Mouse (Mus musculus) lung, embryonic 16.5 days (tissue): ENCODE results near the gene Gabrg2. TPM values are rescaled to one million over a fixed set of nuclear protein-coding genes. Genes with fewer than 3 reads are reported as not detected.

ENCODE experiments used
- ATAC-seq: fragments of 200-750 bp; cut with Nextera tagmentation; 2 replicates; pipeline ENCODE4 v1.8.0; 2017; ENCODE audit warnings: low read depth, mild to moderate bottlenecking, moderate library complexity
- H3K27ac ChIP-seq: fragments of 300-500 bp; sonication (generic); 2 replicates; pipeline ENCODE4 v1.5.1; 2014; ENCODE audit warnings: mild to moderate bottlenecking, control low read depth, low read length
- H3K27me3 ChIP-seq: fragments of 300-500 bp; sonication (generic); 2 replicates; pipeline ENCODE4 v1.6.1; 2014; ENCODE audit warnings: low read depth, low read length, mixed read lengths; ENCODE audit not compliant: control insufficient read depth, insufficient read depth
- H3K36me3 ChIP-seq: fragments of 300-500 bp; sonication (generic); 2 replicates; pipeline ENCODE4 v1.6.1; 2014; ENCODE audit warnings: low read length; ENCODE audit not compliant: control insufficient read depth, insufficient read depth
- H3K4me1 ChIP-seq: fragments of 300-500 bp; sonication (generic); replicated peaks from 2 replicates; pipeline ENCODE4 v1.6.1; 2014; ENCODE audit warnings: low read length, mixed read lengths; ENCODE audit not compliant: control insufficient read depth, insufficient read depth
- H3K4me2 ChIP-seq: fragments of 300-500 bp; sonication (generic); 2 replicates; pipeline ENCODE4 v1.6.1; 2014; ENCODE audit warnings: low read depth, low read length, control low read depth
- H3K4me3 ChIP-seq: fragments of 300-500 bp; sonication (generic); 2 replicates; pipeline ENCODE4 v1.5.1; 2014; ENCODE audit warnings: mild to moderate bottlenecking, low read length, control low read depth
- H3K9ac ChIP-seq: fragments of 300-500 bp; sonication (generic); 2 replicates; pipeline ENCODE4 v1.6.1; 2014; ENCODE audit warnings: low read length, control low read depth
- H3K9me3 ChIP-seq: fragments of 300-500 bp; sonication (generic); 2 replicates; pipeline ENCODE4 v1.6.1; 2016; ENCODE audit warnings: low read length; ENCODE audit not compliant: control insufficient read depth
- WGBS: fragments of 180-500 bp; shearing (Covaris S2); extraction: QIAGEN DNeasy Blood & Tissue Kit; methylation state at CpG from one replicate; pipeline ENCODE4 v1.1.7; 2014; 5-methylcytosine and 5-hydroxymethylcytosine counted together
- polyA plus RNA-seq: library from polyadenylated mRNA; unstranded; fragments of >200 nt; fragmentation: Nextera tagmentation; extraction: Ambion mirVana; gene quantifications from 2 replicates; pipeline ENCODE4 v1.2.1, GENCODE M21; 2015

Gene Gabrg2
- 0.15 and 0.38 TPM in 2 replicates for polyA plus RNA-seq

DNA sequence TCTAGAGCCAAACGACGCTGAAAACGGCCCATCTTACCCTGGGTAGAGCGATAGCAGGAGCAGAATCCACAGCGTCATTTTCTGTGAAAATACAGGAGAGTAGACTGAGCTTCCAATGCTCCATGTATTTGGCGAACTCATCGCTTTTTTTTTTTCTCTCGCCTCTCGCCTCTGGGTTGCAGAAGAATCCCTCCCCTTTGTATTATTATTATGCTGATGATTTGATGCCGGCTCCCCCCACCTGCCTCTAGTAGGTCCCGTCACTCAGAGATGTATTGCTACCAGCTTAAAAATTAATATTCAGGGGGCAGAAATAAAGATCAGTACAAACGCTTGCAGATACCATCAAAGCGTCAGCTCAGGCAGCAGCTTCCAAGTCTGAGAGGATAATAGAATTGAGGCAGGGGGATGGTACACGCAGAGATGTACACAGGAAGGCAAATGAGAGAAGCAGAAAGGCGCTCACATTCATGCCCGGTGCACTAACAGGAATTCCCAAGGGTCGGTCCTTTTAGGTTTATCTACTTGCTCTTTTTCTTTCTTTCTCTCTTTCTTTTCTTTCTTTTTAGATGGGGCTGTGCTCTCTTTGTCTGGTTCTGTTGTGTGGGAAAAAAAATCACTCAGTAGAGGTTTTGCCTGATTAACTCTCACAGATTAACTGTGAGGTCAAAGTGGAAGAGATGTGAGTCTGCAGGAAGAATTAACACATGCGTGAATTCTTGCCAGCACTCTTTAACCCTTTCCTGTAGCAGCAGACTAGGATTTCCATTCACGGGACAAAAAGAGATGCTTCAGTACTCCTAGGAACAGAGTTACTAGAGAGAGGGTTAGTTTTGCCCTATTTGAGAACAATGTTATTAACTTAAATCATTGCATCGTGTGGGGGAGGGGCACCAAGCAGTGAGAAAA lies at the start of gene Gabrg2:
Gene Gabrg2, minus strand, starts transcription at position 668 of the 909 bp plus-strand sequence.
- no peaks in the 10 kb centered on the region for H3K27me3 ChIP-seq
- ATAC-seq: no peak
- no peaks in the 10 kb centered on the region for H3K36me3 ChIP-seq
- no peak within 1 kb of the TSS for H3K4me2 ChIP-seq
- 10% methylated on average over 20 of the region's 20 CpGs for WGBS
- no peaks in the 10 kb centered on the region for H3K4me1 ChIP-seq
- H3K27ac ChIP-seq: no peak within 1 kb of the TSS
- H3K9ac ChIP-seq: no peak within 1 kb of the TSS
- no peak within 1 kb of the TSS for H3K4me3 ChIP-seq
- no peaks in the 10 kb centered on the region for H3K9me3 ChIP-seq

DNA sequence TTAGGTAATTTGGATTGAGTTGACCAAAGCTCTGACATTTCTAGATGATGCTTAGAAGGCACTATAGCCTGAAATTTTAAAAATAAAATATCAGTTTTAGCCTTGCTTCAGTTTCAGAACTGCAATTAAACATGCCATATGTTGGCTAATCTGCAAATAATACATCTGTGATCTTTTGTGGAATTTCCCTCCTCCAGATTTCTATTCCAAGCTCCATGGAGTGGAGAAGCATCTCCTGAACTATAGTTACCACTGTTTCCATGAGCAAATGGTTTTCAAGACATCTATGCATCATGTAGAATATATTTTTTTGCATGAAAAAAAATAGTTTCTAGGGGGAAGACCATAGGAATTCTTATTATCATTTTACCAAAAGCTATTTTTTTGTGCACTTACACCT lies 47.5 kb upstream of the Gabrg2 start:
- H3K9ac ChIP-seq: no peak overlapping the region
- H3K27me3 ChIP-seq: no peaks in the 10 kb centered on the region
- no peak for ATAC-seq
- H3K36me3 ChIP-seq: no peaks in the 10 kb centered on the region
- no peaks in the 10 kb centered on the region for H3K4me1 ChIP-seq
- H3K4me2 ChIP-seq: no peak overlapping the region
- no peak overlapping the region for H3K27ac ChIP-seq
- no peaks in the 10 kb centered on the region for H3K9me3 ChIP-seq
- H3K4me3 ChIP-seq: no peak overlapping the region

DNA sequence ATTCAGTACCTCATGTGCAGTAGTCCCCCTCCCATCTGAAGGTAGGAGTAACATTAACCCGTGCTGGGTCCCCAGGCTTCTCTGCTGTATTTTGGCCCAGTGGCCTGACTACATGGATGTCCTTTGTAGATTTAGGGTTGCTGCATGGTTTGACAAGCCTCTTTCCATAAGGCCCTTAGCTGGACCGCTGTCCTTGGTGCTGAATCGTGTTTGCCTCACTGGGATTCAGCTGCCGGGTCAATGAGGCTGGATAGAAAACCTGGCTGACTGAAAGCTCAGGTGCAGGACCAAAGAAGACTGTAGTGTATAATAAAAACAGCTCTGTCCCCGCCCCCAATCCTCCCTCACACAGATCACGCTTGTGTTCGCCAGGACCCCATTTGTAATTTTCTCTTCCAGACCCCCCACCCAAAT lies 1.2 kb downstream of the Gabrg2 start:
- Histone ChIP-seq H3K27ac (no peak overlapping the region), H3K4me1 (no peaks in the 10 kb centered on the region), H3K9ac (no peak overlapping the region), H3K4me2 (no peak overlapping the region), H3K9me3 (no peaks in the 10 kb centered on the region), H3K36me3 (no peaks in the 10 kb centered on the region), H3K4me3 (no peak overlapping the region), H3K27me3 (no peaks in the 10 kb centered on the region)
- ATAC-seq: peak; percentile 34; the same call in 1 of the 2 replicates
- 3% methylated on average over 7 of the region's 7 CpGs for WGBS

DNA sequence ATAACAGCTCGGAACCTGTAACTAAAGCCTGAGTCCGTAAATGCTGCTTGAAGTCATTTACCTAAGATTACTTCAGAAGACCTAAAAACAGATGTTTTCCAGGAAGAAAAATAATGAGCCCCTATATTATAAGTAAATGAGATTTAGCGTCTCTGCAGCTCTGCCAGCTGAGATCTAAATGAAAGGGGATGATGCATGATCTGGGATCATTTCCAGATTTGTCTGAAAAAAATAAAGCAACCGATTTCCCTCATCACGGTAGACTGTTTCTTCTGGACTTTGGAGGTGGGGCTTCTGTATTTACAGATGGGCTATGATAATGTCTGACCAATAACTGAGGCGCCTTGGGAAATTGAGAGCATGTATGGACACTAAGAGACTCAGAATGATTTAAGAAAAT lies 20.5 kb downstream of the Gabrg2 start:
- WGBS: 56% methylated on average over 6 of the region's 6 CpGs
- Histone ChIP-seq H3K36me3 (no peaks in the 10 kb centered on the region), H3K4me2 (no peak overlapping the region), H3K9ac (no peak overlapping the region), H3K27ac (no peak overlapping the region), H3K27me3 (no peaks in the 10 kb centered on the region), H3K4me1 (no peaks in the 10 kb centered on the region), H3K9me3 (no peaks in the 10 kb centered on the region), H3K4me3 (no peak overlapping the region)
- no peak for ATAC-seq

DNA sequence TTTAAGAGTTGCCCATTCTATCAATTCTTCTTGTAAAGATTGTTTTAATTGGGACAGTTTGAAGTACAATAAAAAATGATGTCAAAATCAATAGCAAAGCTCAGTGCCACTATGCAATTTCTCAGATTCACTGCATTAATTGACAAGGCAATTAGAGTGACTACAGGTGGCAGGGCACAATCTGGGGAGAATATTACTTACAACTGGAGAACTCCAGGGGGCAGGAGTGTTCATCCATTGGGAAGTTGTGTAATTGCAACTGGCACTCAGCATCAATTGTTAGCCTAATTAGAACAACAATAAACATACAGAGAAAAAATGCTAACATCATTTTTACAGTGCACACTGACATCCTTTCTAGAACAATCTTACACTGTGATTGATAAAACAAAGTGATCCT lies 32.1 kb downstream of the Gabrg2 start:
- H3K27me3 ChIP-seq: no peaks in the 10 kb centered on the region
- no peak for ATAC-seq
- no peak overlapping the region for H3K9ac ChIP-seq

DNA sequence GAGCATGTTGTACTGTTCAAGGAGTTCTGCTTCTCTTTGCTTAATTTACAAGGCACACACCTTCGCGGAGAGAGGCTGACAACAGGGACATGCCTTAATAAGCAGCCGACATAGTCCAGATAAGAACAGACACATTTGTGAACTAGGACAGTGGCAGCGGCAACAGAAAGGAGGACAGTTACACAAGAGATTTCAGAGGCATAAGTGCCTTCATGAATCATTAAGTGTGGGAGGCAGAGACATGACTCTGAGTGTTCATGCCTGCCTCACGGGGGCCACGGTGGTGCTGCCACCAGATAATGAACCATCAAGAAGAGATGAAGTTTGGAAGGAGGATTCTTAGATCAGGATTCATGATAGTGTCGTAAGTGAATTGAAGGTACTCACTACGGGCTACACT lies 38.0 kb downstream of the Gabrg2 start:
- no peaks in the 10 kb centered on the region for H3K27me3 ChIP-seq
- 69% methylated on average over 8 of the region's 8 CpGs for WGBS
- H3K4me1 ChIP-seq: no peaks in the 10 kb centered on the region
- no peaks in the 10 kb centered on the region for H3K9me3 ChIP-seq
- no peak overlapping the region for H3K4me3 ChIP-seq
- no peak overlapping the region for H3K27ac ChIP-seq
- no peaks in the 10 kb centered on the region for H3K36me3 ChIP-seq
- no peak for ATAC-seq
- no peak overlapping the region for H3K4me2 ChIP-seq
- H3K9ac ChIP-seq: no peak overlapping the region

More for the DNA sequence above, 32.1 kb downstream of the Gabrg2 start:
- Histone ChIP-seq H3K27ac (no peak overlapping the region), H3K4me3 (no peak overlapping the region), H3K9me3 (no peaks in the 10 kb centered on the region), H3K4me2 (no peak overlapping the region), H3K36me3 (no peaks in the 10 kb centered on the region), H3K4me1 (no peaks in the 10 kb centered on the region)

DNA sequence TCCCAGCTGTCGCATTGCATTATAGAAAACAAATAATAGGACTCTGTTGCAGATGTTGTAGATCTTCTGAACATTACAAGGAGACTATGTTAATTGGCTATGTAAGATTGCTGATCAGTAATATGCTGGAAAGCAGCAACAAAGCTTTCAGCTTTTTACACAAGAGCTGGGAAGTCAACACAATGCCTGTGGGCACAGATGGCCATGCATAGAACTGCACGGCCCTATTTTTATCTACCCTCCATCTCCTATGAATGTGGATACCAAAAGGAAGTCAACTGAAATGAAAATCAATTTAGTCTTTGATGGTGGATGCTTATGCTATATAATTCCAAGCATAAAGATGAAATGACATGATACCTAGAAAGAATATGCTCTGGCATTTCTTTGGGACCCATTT lies 47.1 kb downstream of the Gabrg2 start:
- H3K27me3 ChIP-seq: no peaks in the 10 kb centered on the region
- WGBS: 69% methylated on average over 2 of the region's 2 CpGs
- no peak for ATAC-seq
- no peak overlapping the region for H3K4me2 ChIP-seq
- H3K4me3 ChIP-seq: no peak overlapping the region
- no peaks in the 10 kb centered on the region for H3K9me3 ChIP-seq
- H3K27ac ChIP-seq: no peak overlapping the region
- no peaks in the 10 kb centered on the region for H3K36me3 ChIP-seq
- H3K9ac ChIP-seq: no peak overlapping the region
- H3K4me1 ChIP-seq: no peaks in the 10 kb centered on the region

DNA sequence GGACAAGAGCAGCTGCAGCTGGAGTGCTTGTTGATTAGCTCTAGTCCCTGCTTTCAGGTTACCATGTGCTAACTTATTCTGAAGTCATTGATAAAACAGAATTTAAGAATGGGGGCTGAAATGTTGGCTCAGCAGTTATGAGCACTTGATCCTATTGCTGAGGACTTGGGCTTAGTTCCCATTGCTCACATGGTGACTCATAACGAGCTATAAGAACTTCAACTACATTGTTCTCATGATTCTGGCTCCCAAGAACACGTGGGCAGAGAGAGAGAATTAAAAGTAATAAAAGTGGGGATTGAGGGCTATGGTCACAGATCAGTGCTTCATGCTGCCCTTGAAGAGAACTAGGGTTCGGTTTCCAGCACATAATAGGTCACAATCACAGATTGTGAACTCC lies 48.8 kb downstream of the Gabrg2 start:
- Histone ChIP-seq H3K27ac (no peak overlapping the region), H3K9ac (no peak overlapping the region), H3K27me3 (no peaks in the 10 kb centered on the region), H3K36me3 (no peaks in the 10 kb centered on the region), H3K4me1 (no peaks in the 10 kb centered on the region), H3K4me2 (no peak overlapping the region), H3K4me3 (no peak overlapping the region), H3K9me3 (no peaks in the 10 kb centered on the region)
- no peak for ATAC-seq
- WGBS: 53% methylated on average over 3 of the region's 3 CpGs

DNA sequence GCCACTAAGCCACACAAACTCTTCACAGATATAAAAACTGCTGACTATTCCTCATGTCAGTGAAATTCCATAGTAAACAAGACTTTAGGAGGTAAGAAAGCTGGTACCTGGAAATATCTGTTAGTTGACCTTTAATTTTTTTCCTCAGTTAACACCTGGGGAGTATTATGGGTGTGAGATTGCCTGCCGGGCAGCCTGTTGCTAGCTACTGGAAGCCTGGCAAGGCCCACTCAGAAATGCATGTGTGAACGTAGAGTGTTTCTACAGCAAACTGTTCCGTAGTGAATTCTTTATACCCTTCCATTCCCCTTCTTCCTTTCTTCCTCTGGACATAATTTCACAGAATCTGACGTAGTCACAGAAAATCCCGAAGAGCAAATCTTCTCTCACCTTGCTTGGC lies 55.2 kb downstream of the Gabrg2 start:
- 73% methylated on average over 5 of the region's 5 CpGs for WGBS
- Histone ChIP-seq H3K4me1 (no peaks in the 10 kb centered on the region), H3K27me3 (no peaks in the 10 kb centered on the region), H3K27ac (no peak overlapping the region), H3K9ac (no peak overlapping the region), H3K4me2 (no peak overlapping the region), H3K9me3 (no peaks in the 10 kb centered on the region), H3K36me3 (no peaks in the 10 kb centered on the region), H3K4me3 (no peak overlapping the region)
- ATAC-seq: no peak
